Mouse (Mus musculus): ENCODE results near the gene Galns.
"Not testable (repeated sequence)": the region's sequence is repeated elsewhere in the genome, so short reads cannot be mapped to it uniquely, and the experiment has no call there.

The Galns gene

GRCm38 (mm10) chr8:122596031-122596430 is 15.2 kb downstream of the Galns start:
- DNase-seq (ENCODE audit: low read depth, low spot score) = no peak

GRCm38 (mm10) chr8:122593783-122594507 is 17.3 kb downstream of the Galns start:
- no peak for DNase-seq (ENCODE audit: low read depth, low spot score)

DNA sequence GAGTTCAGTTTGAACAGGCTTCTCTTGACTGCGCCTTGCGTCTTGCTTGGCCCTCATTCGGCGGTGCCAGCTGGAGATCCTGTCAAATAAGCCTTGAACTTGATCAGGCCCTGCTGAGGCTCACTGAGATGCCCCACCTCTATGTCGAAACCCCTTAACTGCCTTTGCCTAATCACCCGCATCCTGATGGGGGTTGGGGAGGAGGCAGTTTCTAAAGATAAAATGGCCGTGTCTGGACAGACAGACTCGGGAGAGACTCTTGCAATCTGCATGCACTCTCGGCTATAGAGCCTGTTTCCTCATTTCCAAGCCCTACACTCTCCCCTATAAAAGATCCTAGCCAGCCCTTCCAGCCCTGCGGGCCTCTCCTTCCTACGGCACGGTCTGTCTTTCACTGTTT is 18.0 kb downstream of the Galns start:
- no peak for DNase-seq (ENCODE audit: low read depth, low spot score)

GRCm38 (mm10) chr8:122586749-122587148 is 24.5 kb downstream of the Galns start:
- no peak for DNase-seq (ENCODE audit: low read depth, low spot score)

- no peak for DNase-seq (ENCODE audit: low read depth, low spot score)
These were observed 25.1 kb downstream of the Galns start for GRCm38 (mm10) chr8:122586171-122586570.

DNA sequence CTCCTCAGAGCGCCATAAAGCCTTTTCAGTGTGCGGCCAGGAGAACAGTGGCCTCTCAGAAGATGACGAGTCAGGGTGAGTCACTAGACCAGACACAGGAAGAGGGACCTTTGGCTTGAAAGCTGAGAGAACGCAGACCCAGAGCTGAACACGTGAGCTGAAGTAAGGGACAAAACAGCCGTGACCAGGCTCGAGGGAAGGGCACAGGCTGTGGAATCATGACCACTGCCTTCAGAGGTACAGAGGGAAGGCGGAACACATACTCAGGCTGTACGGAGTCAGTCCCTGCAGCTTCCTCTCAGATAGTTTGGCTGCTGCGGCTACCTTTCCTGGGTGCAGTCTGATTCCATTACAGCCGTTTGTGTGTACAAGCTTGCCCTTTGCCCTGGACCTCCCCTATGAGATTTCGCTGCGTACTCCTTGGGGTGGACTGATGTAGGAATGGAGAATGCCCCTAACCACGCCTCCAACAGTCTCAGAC is 25.8 kb downstream of the Galns start:
- no peak for DNase-seq (ENCODE audit: low read depth, low spot score)

DNA sequence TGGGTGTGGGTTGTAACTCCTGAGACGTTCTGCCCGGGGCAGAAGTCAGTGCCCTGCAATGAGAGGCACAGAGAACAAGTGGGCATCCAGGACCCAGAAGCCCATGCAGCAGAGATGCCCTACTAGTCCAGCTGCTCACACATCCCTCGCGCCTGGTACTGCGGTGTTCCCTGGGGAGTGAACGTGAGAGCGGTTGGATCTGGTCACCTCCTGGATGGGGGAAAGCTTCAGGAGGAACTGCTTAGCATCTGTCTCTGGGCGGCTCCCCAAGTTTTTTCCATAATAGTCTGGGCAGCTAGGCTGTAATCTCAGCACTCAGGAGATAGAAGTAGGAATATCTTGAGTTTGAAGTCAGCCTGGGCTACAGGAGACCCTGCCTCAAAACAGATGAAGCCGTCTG is 26.3 kb downstream of the Galns start:
- no peak for DNase-seq (ENCODE audit: low read depth, low spot score)

- DNase-seq (ENCODE audit: low read depth, low spot score) = no peak
These were observed 30.3 kb downstream of the Galns start for GRCm38 (mm10) chr8:122580926-122581325.

DNA sequence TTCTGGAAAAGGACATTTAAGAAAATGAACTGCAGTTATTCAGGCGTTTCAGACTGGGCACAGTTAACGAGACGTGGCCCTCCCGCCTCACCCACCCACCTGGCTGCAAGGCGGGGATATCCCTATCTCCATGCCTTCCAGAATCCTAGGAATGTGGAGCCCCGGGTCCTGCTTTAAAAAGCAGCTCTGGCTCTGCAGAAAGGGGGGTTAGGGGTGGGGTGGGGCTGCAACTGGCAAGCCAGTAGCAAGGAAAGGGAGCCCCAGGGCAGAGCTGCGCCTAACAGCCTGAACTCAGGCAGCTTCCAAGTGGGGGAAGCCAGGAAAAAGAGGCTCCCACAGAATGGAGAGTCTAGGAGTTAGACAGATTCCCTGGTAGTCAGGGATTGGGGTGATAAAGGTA is 32.1 kb downstream of the Galns start:
- DNase-seq (ENCODE audit: low read depth, low spot score) = no peak

GRCm38 (mm10) chr8:122577116-122577515 is 34.1 kb downstream of the Galns start:
- DNase-seq (ENCODE audit: low read depth, low spot score) = no peak

- DNase-seq (ENCODE audit: low read depth, low spot score) = peak; percentile 84
These were observed 34.6 kb downstream of the Galns start, which contains the start of gene Aprt for GRCm38 (mm10) chr8:122576648-122577022. Gene Aprt (minus strand): TSS chr8:122576909.

- DNase-seq (ENCODE audit: low read depth, low spot score) = no peak
These were observed 35.3 kb downstream of the Galns start for GRCm38 (mm10) chr8:122575735-122576647.

- DNase-seq (ENCODE audit: low read depth, low spot score) = no peak
These were observed 36.0 kb downstream of the Galns start for GRCm38 (mm10) chr8:122575286-122575685.

DNA sequence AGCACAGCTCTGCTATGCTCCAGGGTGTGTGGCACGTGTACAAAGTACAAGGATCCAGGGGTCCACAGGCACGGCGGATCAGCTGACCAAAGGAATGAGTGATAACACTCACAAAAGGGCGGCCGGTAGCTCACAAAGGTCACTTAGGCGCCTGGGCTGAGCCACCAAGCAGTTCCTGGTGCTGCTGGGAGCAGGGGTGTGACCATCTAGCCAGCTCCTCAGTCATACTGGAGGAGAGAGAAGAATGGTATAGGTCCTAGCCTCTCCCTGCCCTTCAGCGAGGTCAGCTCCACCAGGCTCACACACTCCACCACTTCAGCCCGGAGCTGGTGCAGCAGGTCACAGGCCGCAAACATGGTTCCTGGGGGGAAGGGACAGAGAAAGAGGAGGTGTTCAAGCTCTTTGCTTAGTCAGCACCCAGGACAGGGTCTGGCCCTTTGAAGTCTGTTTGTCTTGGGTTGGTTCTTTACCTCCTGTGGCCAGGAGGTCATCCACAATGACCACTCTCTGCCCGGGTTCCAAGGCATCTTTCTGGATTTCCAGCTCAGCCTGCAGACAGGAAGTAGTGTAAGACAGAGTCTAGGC is 36.5 kb downstream of the Galns start:
- no peak for DNase-seq (ENCODE audit: low read depth, low spot score)

GRCm38 (mm10) chr8:122574264-122574663 is 37.0 kb downstream of the Galns start:
- no peak for DNase-seq (ENCODE audit: low read depth, low spot score)

DNA sequence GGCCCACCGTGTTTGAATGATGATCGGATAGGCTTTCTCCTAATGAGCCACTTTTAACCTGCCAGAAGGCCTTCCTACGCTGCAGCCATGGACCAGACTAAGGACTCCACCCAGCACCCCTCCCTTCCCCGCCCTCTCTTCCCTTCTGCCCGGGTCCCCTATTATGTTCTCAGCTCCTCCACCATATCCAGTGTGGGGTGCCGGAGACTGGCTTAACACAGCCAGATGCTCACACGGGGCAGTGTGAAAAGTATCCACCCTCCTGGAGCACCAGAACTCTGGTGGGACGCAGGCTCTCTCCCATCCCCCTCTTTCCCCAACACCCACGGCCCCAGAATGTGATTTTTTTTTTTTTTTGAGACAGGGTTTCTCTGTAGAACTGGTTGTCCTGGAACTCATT is 37.7 kb downstream of the Galns start:
- DNase-seq (ENCODE audit: low read depth, low spot score) = no peak

DNA sequence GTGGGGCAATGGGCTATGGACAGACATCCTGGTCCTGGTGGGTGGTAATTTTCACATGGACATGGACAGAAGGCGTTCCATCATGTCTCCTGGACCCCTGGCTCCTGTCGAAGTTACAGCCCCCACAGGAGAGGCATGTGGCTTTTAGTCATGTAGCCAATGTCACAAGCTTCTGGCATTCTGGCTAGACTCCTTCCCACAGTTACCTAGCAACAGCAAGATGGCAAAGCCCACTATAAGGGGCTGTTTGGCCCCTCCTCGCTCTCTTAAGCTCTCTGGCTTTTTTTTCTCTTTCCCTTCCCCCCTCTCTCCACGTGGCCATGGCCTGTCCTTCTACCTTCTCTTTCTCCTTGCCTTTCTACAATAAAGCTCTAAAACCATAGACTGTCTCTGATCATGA is 38.1 kb downstream of the Galns start:
- not testable (repeated sequence) for DNase-seq (ENCODE audit: low read depth, low spot score)

DNA sequence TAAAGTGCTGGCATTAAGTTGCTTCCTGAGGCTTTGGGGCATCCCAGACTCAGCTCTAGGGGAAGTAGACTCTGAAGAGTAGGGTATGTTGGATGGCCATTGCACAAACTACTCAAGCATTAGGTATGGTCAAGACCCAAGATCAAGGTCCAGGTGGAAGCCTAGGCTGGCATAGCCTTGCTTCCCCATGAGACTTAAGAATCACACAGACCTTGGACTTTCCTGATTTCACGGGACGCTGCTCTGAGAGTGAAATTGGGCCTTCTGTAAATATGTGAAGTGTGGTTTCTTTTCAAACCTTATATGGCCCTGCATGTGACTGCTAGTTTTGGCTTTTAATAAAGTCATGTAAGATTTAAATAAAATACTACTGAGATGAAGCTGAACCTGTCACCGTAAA is 38.5 kb downstream of the Galns start:
- no peak for DNase-seq (ENCODE audit: low read depth, low spot score)

DNA sequence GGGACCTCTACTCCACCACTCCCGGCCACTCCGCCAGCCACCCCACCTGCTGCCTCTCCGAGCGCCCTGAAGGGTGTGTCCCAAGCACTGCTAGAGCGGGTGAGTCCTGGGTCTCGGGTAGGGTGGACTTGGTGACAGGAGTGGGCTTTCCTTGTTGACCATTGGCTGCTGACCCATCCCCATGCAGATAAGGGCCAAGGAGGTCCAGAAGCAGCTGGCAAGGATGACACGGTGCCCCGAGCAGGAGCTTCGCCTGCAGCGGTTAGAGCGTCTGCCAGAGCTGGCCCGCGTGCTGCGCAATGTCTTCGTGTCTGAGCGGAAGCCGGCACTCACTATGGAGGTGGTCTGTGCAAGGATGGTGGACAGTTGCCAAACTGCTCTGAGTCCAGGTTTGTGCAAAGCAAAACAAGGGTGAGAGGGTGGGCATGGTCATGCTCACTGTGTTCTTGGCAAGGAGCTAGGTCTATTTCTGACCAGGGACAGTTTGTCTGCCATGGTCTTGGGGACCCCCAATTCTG is 39.5 kb downstream of the Galns start:
- no peak for DNase-seq (ENCODE audit: low read depth, low spot score)

- DNase-seq (ENCODE audit: low read depth, low spot score) = no peak
These were observed 40.1 kb downstream of the Galns start for GRCm38 (mm10) chr8:122571153-122571552.

- DNase-seq (ENCODE audit: low read depth, low spot score) = no peak
These were observed 41.3 kb downstream of the Galns start for GRCm38 (mm10) chr8:122569996-122570395.

GRCm38 (mm10) chr8:122569329-122569728 is 41.9 kb downstream of the Galns start:
- no peak for DNase-seq (ENCODE audit: low read depth, low spot score)
